Mouse (Mus musculus) heart, embryonic 13.5 days (tissue): ENCODE data around the gene Abl1. TPM values are rescaled to one million over a fixed set of nuclear protein-coding genes. Genes with fewer than 3 reads are reported as not detected.

Source experiments
- ATAC-seq: fragments of 200-750 bp; cut with Nextera tagmentation; 2 replicates; pipeline ENCODE4 v1.8.0; 2017; ENCODE audit warnings: moderate TSS enrichment; ENCODE audit not compliant: insufficient number of reproducible peaks, low FRiP score, low TSS enrichment; ENCODE audit errors: extremely low read depth
- H3K27ac ChIP-seq: fragments of 300-500 bp; sonication (generic); replicated peaks from 2 replicates; pipeline ENCODE4 v1.5.1; 2015; ENCODE audit warnings: moderate library complexity, mild to moderate bottlenecking, inconsistent platforms
- H3K27me3 ChIP-seq: fragments of 300-500 bp; sonication (generic); replicated peaks from 2 replicates; pipeline ENCODE4 v1.6.1; 2015; ENCODE audit warnings: mild to moderate bottlenecking, inconsistent platforms
- H3K36me3 ChIP-seq: fragments of 300-500 bp; sonication (generic); 2 replicates; pipeline ENCODE4 v1.6.1; 2015; ENCODE audit warnings: mild to moderate bottlenecking, inconsistent platforms
- H3K4me1 ChIP-seq: fragments of 300-500 bp; sonication (generic); 2 replicates; pipeline ENCODE4 v1.6.1; 2015; ENCODE audit warnings: inconsistent platforms
- H3K4me2 ChIP-seq: fragments of 300-500 bp; sonication (generic); 2 replicates; pipeline ENCODE4 v1.6.1; 2015; ENCODE audit warnings: inconsistent platforms, mild to moderate bottlenecking, moderate library complexity
- H3K4me3 ChIP-seq: fragments of 300-500 bp; sonication (generic); 2 replicates; pipeline ENCODE4 v1.5.1; 2015; ENCODE audit warnings: moderate library complexity, mild to moderate bottlenecking, inconsistent platforms
- H3K9ac ChIP-seq: fragments of 300-500 bp; sonication (generic); 2 replicates; pipeline ENCODE4 v1.6.1; 2015; ENCODE audit warnings: inconsistent platforms, mild to moderate bottlenecking, moderate library complexity
- H3K9me3 ChIP-seq: fragments of 300-500 bp; sonication (generic); 2 replicates; pipeline ENCODE4 v1.6.1; 2016; ENCODE audit warnings: inconsistent platforms
- WGBS: fragments of 180-500 bp; shearing (Covaris S2); methylation state at CpG from one replicate; pipeline ENCODE4 v1.1.7; 2015; ENCODE audit warnings: mixed read lengths; 5-methylcytosine and 5-hydroxymethylcytosine counted together
- polyA plus RNA-seq: library from polyadenylated mRNA; unstranded; fragments of >200 nt; fragmentation: Nextera tagmentation; extraction: Ambion mirVana; gene quantifications from 2 replicates; pipeline ENCODE4 v1.2.1, GENCODE M21; 2015

Abl1 gene
- polyA plus RNA-seq: 25.2 and 27.9 TPM in 2 replicates

- WGBS: under 1% methylated on average over 64 of the region's 64 CpGs
- Histone ChIP-seq H3K27me3 (no peaks in the 10 kb centered on the region), H3K4me3 (peak within 1 kb of the TSS; percentile 85), H3K9ac (peak within 1 kb of the TSS; percentile 97), H3K4me1 (peaks cover 36% of the 10 kb centered on the region), H3K27ac (peak within 1 kb of the TSS; percentile 93), H3K4me2 (peak within 1 kb of the TSS; percentile 84), H3K9me3 (peaks cover 3% of the 10 kb centered on the region; the same call in 1 of the 2 replicates), H3K36me3 (peaks cover 8% of the 10 kb centered on the region)
- peak; percentile 99 for ATAC-seq
Measured at GRCm38 (mm10) chr2:31688074-31688925, at the start of gene Abl1. TSS of gene Abl1 (plus strand) at chr2:31688376.

- H3K9me3 ChIP-seq: no peaks in the 10 kb centered on the region
- H3K27me3 ChIP-seq: peaks cover 100% of the 10 kb centered on the region
- H3K4me3 ChIP-seq: 0 out of 2 replicates have a peak overlapping the region, but pooled peaks have one; percentile 10
- H3K9ac ChIP-seq: no peak overlapping the region
- no peaks in the 10 kb centered on the region for H3K36me3 ChIP-seq
- peaks cover 38% of the 10 kb centered on the region for H3K4me1 ChIP-seq
- no peak overlapping the region for H3K4me2 ChIP-seq
- no peak for ATAC-seq
- 2% methylated on average over 30 of the region's 34 CpGs for WGBS
- no peak overlapping the region for H3K27ac ChIP-seq
Measured at GRCm38 (mm10) chr2:31638581-31639465, 49.4 kb upstream of the Abl1 start.

- Histone ChIP-seq H3K36me3 (no peaks in the 10 kb centered on the region), H3K4me2 (no peak overlapping the region), H3K9me3 (no peaks in the 10 kb centered on the region), H3K27ac (no peak overlapping the region), H3K4me3 (0 out of 2 replicates have a peak overlapping the region, but pooled peaks have one; percentile 10), H3K27me3 (peaks cover 100% of the 10 kb centered on the region), H3K4me1 (peaks cover 38% of the 10 kb centered on the region), H3K9ac (no peak overlapping the region)
- no peak for ATAC-seq
- WGBS: 1% methylated on average over 12 of the region's 13 CpGs
Measured at GRCm38 (mm10) chr2:31639466-31639760, 48.8 kb upstream of the Abl1 start.

GRCm38 (mm10) chr2:31639901-31640608 lies 48.1 kb upstream of the Abl1 start, which contains the start of gene Prdm12:
TSS of gene Prdm12 (plus strand) at chr2:31640037.
- no peak within 1 kb of the TSS for H3K4me2 ChIP-seq
- peak within 1 kb of the TSS; percentile 15 for H3K4me3 ChIP-seq
- ATAC-seq: no peak

GRCm38 (mm10) chr2:31640609-31641507 lies 47.3 kb upstream of the Abl1 start:
- 1% methylated on average over 48 of the region's 48 CpGs for WGBS

More at GRCm38 (mm10) chr2:31639901-31640608, 48.1 kb upstream of the Abl1 start, which contains the start of gene Prdm12:
- H3K9ac ChIP-seq: no peak within 1 kb of the TSS
- no peaks in the 10 kb centered on the region for H3K9me3 ChIP-seq
- no peaks in the 10 kb centered on the region for H3K36me3 ChIP-seq
- peaks cover 38% of the 10 kb centered on the region for H3K4me1 ChIP-seq
- 2% methylated on average over 41 of the region's 41 CpGs for WGBS
- H3K27me3 ChIP-seq: peaks cover 100% of the 10 kb centered on the region
- H3K27ac ChIP-seq: no peak within 1 kb of the TSS

GRCm38 (mm10) chr2:31641508-31641830 lies 46.7 kb upstream of the Abl1 start:
- Histone ChIP-seq H3K4me1 (peaks cover 24% of the 10 kb centered on the region), H3K4me3 (no peak overlapping the region), H3K27me3 (peaks cover 100% of the 10 kb centered on the region), H3K27ac (no peak overlapping the region), H3K36me3 (no peaks in the 10 kb centered on the region), H3K4me2 (no peak overlapping the region), H3K9ac (no peak overlapping the region), H3K9me3 (no peaks in the 10 kb centered on the region)
- ATAC-seq: no peak
- WGBS: 1% methylated on average over 11 of the region's 11 CpGs

More at GRCm38 (mm10) chr2:31640609-31641507, 47.3 kb upstream of the Abl1 start:
- Histone ChIP-seq H3K4me3 (peak overlapping the region; percentile 15), H3K27ac (no peak overlapping the region), H3K27me3 (peaks cover 100% of the 10 kb centered on the region), H3K36me3 (no peaks in the 10 kb centered on the region), H3K4me2 (no peak overlapping the region), H3K4me1 (peaks cover 30% of the 10 kb centered on the region), H3K9me3 (no peaks in the 10 kb centered on the region), H3K9ac (no peak overlapping the region)
- ATAC-seq: no peak

- Histone ChIP-seq H3K4me2 (no peak overlapping the region), H3K27ac (no peak overlapping the region), H3K36me3 (no peaks in the 10 kb centered on the region), H3K27me3 (peaks cover 100% of the 10 kb centered on the region), H3K9ac (no peak overlapping the region), H3K9me3 (no peaks in the 10 kb centered on the region), H3K4me3 (no peak overlapping the region), H3K4me1 (peaks cover 20% of the 10 kb centered on the region)
- 4% methylated on average over 18 of the region's 18 CpGs for WGBS
- no peak for ATAC-seq
Measured at GRCm38 (mm10) chr2:31641929-31642328, 46.2 kb upstream of the Abl1 start.

- Histone ChIP-seq H3K36me3 (no peaks in the 10 kb centered on the region), H3K4me1 (peaks cover 20% of the 10 kb centered on the region), H3K9me3 (no peaks in the 10 kb centered on the region), H3K9ac (peak overlapping the region; percentile 72), H3K27me3 (peaks cover 97% of the 10 kb centered on the region), H3K4me3 (peak overlapping the region; percentile 67), H3K27ac (no peak overlapping the region), H3K4me2 (peak overlapping the region; percentile 99)
- WGBS: under 1% methylated on average over 108 of the region's 109 CpGs
- no peak for ATAC-seq
Measured at GRCm38 (mm10) chr2:31653971-31654853, 34.0 kb upstream of the Abl1 start.

GRCm38 (mm10) chr2:31654854-31655559 lies 33.2 kb upstream of the Abl1 start:
- H3K4me1 ChIP-seq: peaks cover 20% of the 10 kb centered on the region
- WGBS: 5% methylated on average over 22 of the region's 22 CpGs
- ATAC-seq: no peak
- H3K9me3 ChIP-seq: no peaks in the 10 kb centered on the region
- peak overlapping the region; percentile 99 for H3K4me2 ChIP-seq
- H3K36me3 ChIP-seq: no peaks in the 10 kb centered on the region
- peaks cover 97% of the 10 kb centered on the region for H3K27me3 ChIP-seq
- peak overlapping the region; percentile 67 for H3K4me3 ChIP-seq
- H3K9ac ChIP-seq: peak overlapping the region; percentile 72; the same call in 1 of the 2 replicates
- no peak overlapping the region for H3K27ac ChIP-seq
